Mouse (Mus musculus) urinary bladder, postnatal 14 days (tissue): Measurements from ENCODE around the gene Usp25.
A peak's percentile ranks its signal among the peaks of the same experiment; 100 is the strongest.

Experiments
- DNase-seq: peaks from one replicate; pipeline ENCODE4 v3.0.0; 2021; ENCODE audit warnings: low spot score

The Usp25 gene

DNA sequence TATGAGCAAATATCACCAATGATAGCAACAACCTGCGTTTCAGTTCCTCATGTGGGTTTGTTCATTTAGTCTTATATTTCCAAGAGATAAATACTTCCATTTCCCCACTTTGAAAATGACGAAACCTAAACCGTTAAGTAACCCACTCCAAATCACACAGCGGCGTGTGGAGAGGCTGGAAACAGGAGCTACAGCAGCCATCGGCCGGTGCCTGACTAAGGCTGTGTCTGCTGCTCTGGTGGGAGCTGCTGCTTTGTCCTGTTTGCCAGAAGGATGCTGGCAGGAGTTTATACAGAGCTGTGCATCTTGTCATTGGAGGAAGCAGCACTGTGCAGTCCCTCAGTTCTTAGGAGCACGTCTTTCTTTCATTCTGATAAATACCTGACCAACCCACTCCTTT, 21.2 kb downstream of the Usp25 start:
- no peak for DNase-seq

DNA sequence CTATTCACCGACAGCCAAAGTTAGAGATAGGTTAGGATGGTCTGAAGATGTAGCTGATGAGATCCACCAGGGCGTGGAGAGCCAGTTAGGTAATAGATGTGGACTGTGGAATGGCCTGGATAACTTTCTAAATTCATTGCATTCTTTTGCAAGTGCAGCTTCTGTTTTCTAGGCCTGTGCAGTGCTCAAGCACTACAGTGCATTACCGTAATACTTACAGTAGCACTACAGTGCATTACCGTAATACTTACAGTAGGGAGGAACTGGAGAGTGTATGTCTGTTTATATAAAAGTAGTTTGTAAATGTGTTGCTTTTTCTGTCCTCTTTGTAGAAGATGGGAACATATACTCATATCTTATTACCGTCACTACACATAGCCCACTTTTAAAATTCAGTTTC, 28.1 kb downstream of the Usp25 start:
- no peak for DNase-seq

DNA sequence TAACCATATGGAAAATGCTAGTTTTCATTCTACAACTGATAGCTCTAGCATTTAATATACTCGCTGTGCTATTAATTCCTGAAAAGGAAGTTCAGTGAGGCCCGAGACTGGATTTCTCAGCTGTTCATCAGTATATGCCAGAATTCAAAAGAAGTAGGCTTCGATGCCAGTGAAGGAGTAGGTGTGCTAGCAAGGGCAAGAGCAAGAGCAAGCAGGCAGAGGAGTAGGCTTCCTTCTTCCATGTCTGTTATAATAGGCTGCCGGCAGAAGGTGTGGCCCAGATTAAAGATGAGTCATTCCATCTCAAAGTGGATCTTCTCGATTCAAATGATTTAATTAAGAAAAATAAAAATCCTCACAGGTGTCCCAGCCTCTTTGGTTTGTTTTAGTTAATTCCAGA, 30.0 kb downstream of the Usp25 start:
- no peak for DNase-seq

DNA sequence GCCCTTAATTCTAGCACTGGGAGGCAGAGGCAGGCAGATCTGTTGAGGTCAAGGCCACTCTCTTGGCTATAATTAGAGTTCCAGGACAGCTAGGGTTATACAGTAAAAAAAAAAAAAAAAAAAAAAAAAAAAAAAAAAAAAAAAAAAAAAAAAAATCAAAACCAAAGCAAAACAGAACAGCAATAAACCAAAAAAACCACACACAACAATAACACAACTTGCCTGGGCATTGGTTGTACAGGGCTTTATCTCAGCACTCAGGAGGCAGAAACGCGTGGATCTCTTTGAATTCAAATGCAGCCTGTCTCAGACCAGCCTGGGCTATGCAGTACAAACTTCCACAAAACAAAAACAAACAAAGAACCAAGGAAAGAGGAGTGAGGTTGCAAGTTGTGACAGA, 40.7 kb downstream of the Usp25 start:
- DNase-seq, result no peak

DNA sequence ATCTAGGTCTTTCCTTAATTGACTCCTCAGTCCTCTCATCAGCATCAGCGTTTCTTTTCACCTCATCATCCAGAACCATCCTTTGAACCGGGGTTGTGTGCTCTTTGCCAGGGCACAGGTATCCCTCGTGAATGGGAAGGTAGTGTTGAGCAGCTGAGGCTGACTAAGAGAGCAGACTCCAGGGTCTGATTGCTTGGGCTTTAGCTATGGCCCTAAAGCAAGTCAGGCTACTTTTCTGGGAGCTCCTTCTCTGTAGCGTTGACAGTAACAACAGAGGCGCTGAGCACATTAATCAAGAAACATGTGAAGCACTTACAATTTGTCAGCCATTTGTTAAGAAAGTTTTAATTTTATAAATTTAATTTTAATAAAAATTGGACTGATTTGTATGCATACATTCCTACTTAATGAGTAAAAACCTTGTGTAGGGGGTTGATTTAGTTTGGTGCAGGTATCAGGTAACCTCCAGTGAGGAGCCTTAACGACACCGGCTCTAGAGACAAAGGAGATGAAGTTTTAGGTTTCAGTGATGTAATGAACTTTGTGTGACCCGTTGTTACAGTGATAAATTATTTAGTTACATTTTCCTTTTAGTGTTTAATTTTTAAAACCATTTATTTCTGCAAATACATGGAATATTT, 42.1 kb downstream of the Usp25 start:
- no peak for DNase-seq

DNA sequence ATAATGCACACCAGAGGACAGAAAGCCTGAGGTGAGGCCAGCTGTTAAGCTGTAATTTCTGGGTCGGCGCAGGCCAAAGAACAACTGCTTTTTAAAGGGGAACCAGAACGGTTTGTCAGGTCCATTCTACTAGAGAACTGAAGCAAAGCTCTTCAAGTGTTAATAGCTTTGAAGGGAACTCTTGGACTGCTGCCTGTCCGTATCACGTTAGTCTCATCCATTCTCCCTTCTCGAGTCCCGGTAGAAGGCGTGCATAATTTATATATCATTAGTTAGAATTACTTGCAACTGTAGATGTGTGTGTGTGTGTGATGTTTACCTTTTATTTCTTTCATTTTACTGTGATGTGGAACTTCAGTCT, 42.6 kb downstream of the Usp25 start:
- DNase-seq, result no peak

DNA sequence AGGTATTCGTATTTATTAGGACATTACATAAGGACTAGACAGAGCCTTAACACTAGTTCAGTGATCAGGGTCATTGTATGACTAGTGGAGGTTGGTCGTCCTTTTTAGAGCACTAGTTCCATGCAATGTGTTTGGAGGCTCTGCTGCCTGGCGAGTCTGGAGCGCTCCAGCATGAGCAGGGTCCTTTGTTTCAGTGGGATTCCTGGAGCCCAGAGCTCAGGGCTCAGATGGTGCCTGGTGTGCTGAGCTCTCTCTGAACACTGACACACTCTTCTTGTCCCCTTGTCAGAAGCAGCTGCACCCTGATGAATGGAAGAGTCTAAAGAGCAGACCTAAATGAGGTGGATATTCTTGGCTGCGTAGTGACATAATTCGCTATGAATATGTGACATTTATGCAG, 45.1 kb downstream of the Usp25 start:
- DNase-seq, result no peak

DNA sequence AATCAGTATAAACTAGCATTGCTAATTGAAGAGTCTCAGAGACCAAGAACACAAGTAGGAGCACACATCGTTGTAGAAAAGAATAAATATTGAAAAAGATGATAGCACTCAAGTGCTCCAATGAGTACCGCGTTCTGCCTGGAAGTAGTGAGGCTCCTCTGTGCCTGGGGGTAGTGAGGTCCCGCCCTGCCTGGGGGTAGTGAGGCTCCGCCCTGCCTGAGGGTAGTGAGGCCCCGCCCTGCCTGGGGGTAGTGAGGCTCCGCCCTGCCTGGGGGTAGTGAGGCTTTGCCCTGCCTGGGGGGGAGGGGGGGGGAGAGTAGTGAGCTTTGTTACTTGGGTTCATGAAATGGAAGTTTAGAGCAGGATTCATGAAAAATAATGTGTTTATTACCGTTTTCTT, 46.7 kb downstream of the Usp25 start:
- peak; percentile 34 for DNase-seq

DNA sequence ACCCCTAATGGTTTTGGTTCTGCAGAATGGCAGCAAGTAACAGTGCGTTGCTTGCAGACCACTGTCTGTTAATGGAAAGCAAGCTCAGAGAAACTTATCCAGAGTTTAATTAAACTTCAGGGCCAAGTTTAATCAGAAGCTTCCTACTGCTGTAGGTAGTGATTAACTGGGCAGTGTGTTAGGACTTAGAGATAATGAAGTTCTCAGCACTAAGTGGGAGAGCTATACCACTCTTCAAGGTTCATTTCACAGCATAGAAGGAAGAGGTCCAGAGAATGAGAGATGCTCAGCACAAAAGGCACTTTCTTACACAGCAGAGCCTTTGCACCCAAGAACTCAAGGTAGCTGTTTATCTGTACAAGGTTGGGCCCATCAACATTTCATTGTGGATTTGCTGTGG, 50.4 kb downstream of the Usp25 start:
- no peak for DNase-seq

DNA sequence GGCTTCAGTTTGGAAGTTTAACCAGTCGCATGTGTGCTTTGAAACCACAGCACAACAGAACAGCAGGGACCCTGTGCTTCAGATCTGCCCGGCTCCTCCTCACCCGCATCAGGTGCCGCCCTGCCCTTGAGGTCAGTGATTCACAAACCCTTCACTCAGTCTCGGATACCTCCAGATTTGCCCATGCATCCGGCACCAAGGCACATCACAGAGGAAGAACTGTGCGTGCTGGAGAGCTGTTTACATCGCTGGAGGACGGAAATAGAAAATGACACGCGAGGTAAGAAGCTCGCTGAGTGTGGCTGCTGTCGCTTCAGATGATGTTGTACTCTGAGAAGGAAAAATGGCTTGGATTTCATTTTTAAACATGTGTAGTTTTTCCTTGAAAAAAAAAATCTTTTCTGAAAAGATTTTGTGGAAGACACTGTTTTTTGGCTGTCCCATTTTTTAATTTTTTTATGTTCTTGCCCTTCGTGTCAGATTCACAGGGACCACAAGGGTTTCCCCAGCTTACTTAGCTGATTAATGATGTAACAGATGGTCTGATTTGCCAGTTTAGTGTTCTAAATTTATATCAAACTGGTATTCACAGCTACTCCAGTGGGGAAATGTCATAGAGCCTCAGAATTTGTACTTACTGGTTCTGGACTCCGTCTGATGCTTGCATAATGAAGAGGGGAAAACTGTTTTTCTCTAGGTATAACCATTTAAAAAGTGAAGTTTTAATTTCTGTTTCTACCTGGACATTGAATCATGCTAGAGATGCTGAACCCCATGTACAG, 63.6 kb downstream of the Usp25 start:
- DNase-seq, result no peak

DNA sequence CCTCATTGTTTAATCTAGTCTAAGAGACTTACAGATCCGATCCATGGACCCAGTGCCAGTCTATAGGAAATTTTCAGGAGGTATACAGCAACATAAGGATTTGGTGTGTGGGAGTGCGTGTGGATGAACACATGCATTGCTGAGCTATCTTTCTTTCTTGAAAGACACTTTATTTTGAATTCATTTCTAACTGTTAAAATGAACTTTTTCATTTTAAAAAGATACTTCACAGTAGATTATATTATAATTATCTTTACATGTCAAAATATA, 64.2 kb downstream of the Usp25 start:
- no peak for DNase-seq

DNA sequence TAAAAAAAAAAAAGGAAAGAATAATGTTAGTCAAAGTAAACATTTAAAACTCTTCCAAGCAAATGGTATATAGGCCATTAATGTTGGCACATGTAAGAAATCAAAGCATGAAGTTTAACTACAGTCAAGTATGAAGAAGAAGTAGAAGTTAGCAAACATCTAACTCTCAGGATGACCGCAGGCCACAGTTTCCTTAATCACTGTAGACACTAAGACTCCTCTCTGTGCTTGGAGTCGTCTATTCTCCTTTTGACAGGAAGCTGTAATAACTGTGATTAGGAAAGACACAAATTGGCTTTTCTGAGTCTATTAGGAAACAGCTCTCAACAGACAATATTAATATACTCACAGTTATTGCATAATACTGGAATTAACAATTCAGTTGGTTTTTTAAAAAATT, 70.6 kb downstream of the Usp25 start:
- no peak for DNase-seq

DNA sequence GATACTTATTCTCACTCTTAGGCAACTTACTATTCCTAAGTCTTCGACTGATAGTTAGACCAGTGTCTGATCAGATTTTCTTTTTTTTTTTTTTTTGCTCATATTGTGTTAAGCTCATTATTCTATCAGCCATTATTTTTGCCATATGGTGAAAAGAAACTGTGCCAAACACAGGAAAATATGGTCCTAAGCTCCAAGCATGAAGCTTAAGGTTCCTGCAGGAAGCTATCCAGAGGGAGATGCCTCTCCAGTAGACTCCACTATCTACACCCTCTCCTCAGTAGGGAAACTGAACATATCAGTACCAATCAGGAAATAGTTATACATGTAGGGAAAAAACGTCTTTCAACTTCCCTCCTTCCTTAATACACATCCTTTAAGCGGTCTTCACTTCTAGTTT, 76.3 kb downstream of the Usp25 start:
- no peak for DNase-seq

DNA sequence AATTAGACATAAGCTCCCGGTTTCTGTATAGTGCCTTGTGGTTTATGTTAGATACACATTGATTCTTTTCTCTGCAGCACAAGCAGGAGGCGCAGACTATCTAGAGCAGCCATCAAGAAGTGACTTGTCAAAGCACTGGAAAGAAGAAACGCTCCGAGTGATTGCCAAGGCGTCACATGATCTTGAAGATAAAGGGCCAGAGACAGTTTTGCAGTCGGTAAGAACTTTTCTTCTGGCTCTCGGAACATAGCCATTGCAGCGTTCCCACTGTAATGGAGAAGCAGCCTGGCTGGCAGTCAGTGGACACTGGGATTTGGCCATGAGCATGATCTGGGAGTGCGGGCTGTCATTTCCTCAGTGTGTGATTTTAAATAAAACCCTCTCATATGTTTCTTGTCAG, 80.0 kb downstream of the Usp25 start:
- DNase-seq, result peak; percentile 33

DNA sequence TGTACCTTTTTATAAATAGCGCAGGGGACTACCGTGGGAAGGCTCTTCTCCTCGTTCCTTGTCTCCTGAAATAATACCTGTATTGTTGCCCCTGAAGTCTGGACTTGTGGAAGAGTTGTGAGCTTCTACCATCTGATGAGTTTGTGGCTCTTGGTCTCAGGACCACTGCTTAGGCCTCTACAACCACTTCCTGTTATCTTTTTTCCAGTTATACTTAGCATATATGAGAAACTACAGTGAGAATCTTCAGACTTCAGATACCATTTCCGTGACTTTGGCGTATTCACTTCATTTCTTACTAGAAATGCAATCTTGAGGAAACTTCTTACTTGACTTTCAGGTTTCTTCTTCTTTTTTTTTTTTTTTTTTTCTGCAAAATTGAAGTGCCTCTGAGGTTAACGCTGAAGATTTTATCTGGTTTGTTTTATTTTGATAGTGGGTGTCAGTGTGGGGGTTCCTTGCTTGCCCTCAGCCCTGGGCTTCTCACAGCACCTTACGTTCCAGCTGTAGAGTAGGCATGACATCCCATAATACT, 81.6 kb downstream of the Usp25 start:
- DNase-seq, result no peak

DNA sequence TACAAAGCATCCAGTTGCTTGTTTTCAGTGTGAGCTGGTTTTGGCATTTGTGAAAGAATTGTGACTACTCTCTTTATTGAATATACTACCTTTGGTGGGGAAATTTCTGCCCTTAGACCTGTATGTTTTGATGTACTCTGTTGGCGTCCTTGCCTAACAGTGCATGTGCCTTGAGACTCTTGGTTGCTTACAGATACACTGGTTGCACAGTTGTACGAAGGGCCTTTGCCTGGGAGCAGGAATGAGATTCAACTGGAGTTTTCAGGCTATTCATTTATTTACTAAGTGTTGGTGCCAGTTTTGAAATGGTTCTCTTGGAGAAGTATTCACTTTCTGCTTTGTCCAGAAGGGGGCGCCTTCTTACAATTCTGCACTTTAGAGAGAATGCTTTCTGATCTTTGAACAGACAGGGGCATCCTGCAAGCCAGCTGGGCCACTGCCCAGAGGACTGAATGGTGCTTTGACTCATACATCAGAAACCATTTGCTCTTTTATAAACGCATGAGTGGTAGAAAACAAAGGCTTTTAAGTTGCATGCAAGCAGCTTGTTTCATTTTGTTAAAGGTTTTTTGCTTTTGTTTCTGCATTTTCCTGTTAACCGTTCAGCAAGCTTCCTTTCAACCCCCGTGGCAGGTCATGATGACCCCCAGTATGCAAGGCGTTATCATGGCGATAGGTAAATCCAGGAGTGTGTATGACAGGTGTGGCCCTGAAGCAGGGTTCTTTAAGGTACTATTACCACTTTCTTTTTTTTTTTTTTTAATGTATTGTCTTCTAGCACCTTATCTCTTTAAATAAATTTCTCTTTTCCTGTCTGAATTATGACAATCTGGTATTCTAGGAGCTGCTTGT, 85.7 kb downstream of the Usp25 start:
- peak; percentile 77 for DNase-seq

DNA sequence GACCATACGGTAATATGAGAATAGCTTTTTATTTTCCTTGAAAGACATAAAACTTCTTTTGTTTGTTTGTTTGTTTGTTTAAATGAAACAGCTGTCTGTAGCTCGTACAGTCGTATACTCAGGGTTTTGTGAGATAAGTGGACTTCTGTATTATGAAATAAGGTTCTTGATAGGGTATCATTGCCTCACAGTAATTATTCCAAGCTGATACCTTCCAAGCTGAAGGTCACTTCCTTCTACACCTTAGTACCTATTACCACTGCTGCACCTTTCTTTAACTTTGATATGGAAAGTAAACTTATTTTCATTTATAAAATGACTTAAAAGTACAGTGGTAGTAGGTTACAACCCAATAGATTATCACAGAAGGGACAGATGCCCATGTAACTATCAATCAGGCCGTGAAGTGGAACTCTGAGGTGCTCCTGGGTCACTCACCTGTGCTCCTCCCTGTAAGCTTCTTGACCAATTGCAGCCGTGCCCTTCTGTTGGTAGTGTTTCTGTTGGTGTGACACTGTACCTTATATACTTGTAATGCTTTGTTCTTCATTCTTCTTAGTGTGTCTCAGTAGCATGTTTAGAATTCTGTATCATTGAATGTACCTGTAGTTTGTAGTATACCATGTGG, 90.2 kb downstream of the Usp25 start:
- no peak for DNase-seq

DNA sequence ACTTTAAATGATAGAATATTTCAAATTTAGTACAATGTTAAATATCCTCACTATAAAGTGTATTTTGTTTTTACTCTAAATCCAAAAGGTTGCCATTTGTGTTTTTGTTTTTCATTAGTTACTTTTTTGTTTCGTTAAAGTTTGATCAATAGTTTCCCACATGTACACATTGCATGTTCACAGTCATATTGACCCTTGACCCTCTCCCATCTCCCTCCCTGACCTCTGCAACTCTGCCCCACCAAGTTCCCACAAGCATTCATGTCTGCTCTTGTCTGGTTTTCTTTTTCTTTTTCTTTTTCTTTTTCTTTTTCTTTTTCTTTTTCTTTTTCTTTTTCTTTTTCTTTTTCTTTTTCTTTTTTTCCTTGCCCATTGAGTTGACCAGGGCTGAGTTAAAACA, 97.8 kb downstream of the Usp25 start:
- no peak for DNase-seq

DNA sequence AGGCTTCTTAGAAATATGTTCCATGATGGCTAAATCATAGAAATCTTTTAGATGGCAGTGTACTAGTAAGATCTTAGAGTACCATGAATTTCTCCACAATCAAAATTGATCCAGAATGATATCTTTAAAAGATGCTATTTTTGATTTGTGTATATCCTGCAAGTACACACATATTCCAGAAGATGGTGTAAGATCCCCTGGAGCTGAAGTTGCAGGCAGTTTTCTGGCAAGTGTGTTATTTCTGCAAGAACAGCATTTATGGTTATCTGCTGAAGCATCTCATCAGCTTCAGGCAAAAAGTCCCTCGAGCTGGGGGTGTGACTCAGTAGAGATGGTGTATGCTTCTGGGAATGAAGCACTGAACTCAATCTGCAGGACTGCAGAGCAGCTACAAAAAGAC, 112.4 kb downstream of the Usp25 start:
- no peak for DNase-seq

DNA sequence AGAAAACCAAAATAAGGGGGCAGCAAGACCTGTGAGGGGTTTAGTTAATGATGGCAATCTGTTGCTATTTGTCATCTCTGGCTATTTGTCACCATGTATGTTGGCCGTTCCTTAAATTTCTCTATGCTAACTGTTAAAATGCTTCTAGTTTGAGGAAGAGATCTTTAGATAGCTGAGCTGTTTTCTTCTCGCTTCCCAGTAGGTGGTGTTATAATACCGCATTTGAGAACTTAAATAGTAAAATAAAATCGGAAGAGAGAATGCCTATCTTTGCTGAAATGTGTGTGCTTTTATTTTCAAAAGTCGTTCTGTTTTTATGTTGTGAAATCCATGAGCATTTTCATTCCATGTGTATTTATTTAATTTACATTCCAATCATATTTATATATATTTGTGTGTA, 115.2 kb downstream of the Usp25 start:
- DNase-seq, result no peak

DNA sequence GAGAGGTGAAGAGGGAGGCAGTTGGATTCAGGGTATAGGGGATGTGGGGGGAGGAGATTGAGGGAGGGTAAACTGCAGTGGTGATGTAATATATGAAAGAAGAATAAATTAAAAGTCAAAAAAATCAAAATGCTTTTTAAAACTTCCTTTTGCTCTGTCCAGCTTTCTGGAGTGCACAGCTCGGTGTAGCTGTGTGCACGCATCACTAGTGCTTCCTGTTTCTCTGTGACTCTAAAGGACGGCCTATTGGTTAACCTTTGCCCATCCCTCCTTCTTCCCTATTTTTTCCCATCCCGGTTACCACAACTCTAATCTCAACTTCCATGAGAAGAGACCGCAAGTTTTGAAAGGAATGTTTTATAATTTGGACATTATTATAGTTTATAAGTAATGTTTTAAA, 119.5 kb downstream of the Usp25 start:
- DNase-seq, result no peak

DNA sequence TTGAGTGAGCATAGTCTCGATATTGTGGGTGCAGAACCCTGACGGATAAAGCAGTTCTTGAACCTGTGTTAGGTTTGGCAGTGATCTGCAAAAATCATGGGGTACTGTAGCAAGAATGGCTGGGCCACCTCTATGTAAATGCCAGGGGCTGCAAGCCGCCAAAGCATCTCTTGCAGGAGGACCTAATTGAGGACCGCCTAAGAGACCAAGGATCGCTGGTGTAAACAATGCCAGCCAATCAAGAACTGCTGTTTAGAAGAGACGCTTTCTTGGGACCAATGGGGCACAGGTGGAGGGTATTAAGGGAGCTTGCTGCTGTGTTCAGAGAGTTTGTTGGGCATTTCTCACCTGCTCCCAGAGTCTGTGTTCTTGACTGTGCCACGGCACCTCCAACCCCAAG, 127.1 kb downstream of the Usp25 start:
- DNase-seq, result no peak

DNA sequence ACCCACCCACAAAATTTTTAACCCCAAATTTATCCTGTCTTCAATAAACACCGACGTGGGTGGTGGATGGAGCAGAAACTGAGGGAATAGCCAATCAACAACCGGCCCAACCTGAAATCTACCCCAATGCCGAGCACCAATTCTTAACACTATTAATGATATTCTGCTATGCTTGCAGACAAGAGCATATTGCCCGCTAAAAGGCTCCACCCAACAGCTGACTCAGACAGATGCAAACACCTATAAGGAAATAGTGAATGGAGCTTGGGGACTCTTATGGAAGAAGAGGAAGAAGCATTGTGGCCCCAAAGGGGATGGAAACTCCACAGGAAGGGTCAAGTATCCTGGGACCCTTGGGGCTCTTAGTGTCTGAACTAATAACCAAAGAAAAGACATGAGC, 133.3 kb downstream of the Usp25 start:
- DNase-seq, result no peak
